Mouse (Mus musculus) intestine, postnatal 0 days (tissue): Measurements from ENCODE around the gene Ppm1h. TPM values are rescaled to one million over a fixed set of nuclear protein-coding genes. Genes with fewer than 3 reads are reported as not detected.

Source experiments
- ATAC-seq: fragments of 200-750 bp; cut with Nextera tagmentation; 2 replicates; pipeline ENCODE4 v1.8.0; 2017; ENCODE audit warnings: mild to moderate bottlenecking, moderate TSS enrichment, moderate library complexity
- H3K27ac ChIP-seq: fragments of 300-500 bp; sonication (generic); 2 replicates; pipeline ENCODE4 v1.5.1; 2014; ENCODE audit warnings: mild to moderate bottlenecking, low read depth, low read length, moderate library complexity
- H3K27me3 ChIP-seq: fragments of 300-500 bp; sonication (generic); replicated peaks from 2 replicates; pipeline ENCODE4 v1.6.1; 2014; ENCODE audit warnings: low read length, mixed read lengths; ENCODE audit not compliant: control insufficient read depth, insufficient read depth
- H3K36me3 ChIP-seq: fragments of 300-500 bp; sonication (generic); 2 replicates; pipeline ENCODE4 v1.6.1; 2014; ENCODE audit warnings: mild to moderate bottlenecking, moderate library complexity; ENCODE audit not compliant: control insufficient read depth, insufficient read depth
- H3K4me1 ChIP-seq: fragments of 300-500 bp; sonication (generic); replicated peaks from 2 replicates; pipeline ENCODE4 v1.6.1; 2014; ENCODE audit warnings: antibody characterized with exemption, low read length, mixed read lengths; ENCODE audit not compliant: control insufficient read depth, insufficient read depth
- H3K4me2 ChIP-seq: fragments of 300-500 bp; sonication (generic); replicated peaks from 2 replicates; pipeline ENCODE4 v1.6.1; 2014; ENCODE audit warnings: low read depth, mild to moderate bottlenecking, moderate library complexity
- H3K4me3 ChIP-seq: fragments of 300-500 bp; sonication (generic); 2 replicates; pipeline ENCODE4 v1.5.1; 2014; ENCODE audit warnings: low read depth, low read length
- H3K9ac ChIP-seq: fragments of 300-500 bp; sonication (generic); 2 replicates; pipeline ENCODE4 v1.6.1; 2014; ENCODE audit warnings: mild to moderate bottlenecking, low read depth, low read length
- H3K9me3 ChIP-seq: fragments of 300-500 bp; sonication (generic); 2 replicates; pipeline ENCODE4 v1.6.1; 2016; ENCODE audit warnings: mixed run types; ENCODE audit not compliant: control insufficient read depth
- CTCF ChIP-seq: sonication (generic); IDR thresholded peaks from 2 replicates; pipeline ENCODE4 v1.5.1; 2016; ENCODE audit warnings: low read depth, mild to moderate bottlenecking, control low read depth, antibody characterized with exemption, moderate library complexity
- WGBS: fragments of 180-500 bp; shearing (Covaris S2); extraction: QIAGEN DNeasy Blood & Tissue Kit; methylation state at CpG from one replicate; pipeline ENCODE4 v1.1.7; 2014; 5-methylcytosine and 5-hydroxymethylcytosine counted together
- polyA plus RNA-seq: library from polyadenylated mRNA; unstranded; fragments of >200 nt; fragmentation: Nextera tagmentation; extraction: Ambion mirVana; gene quantifications from 2 replicates; pipeline ENCODE4 v1.2.1, GENCODE M21; 2015

Ppm1h gene
- polyA plus RNA-seq, 1 experiment from 2014 or later: 17.9 TPM

GRCm38 (mm10) chr10:122743361-122743760 lies 64.8 kb downstream of the Ppm1h start:
- no peaks in the 10 kb centered on the region for H3K36me3 ChIP-seq
- H3K27ac ChIP-seq: no peak overlapping the region
- H3K9ac ChIP-seq: no peak overlapping the region
- 96% methylated on average over 2 of the region's 2 CpGs for WGBS
- no peak overlapping the region for H3K4me2 ChIP-seq
- H3K27me3 ChIP-seq: no peaks in the 10 kb centered on the region
- no peak for ATAC-seq
- H3K4me3 ChIP-seq: no peak overlapping the region
- H3K9me3 ChIP-seq: no peaks in the 10 kb centered on the region
- TF ChIP-seq CTCF: no peak
- no peaks in the 10 kb centered on the region for H3K4me1 ChIP-seq

- no peaks in the 10 kb centered on the region for H3K9me3 ChIP-seq
- H3K4me1 ChIP-seq: no peaks in the 10 kb centered on the region
- WGBS: 93% methylated on average over 2 of the region's 2 CpGs
- no peak overlapping the region for H3K4me2 ChIP-seq
- TF ChIP-seq CTCF: no peak
- no peak overlapping the region for H3K27ac ChIP-seq
- H3K36me3 ChIP-seq: no peaks in the 10 kb centered on the region
- no peaks in the 10 kb centered on the region for H3K27me3 ChIP-seq
- no peak for ATAC-seq
- no peak overlapping the region for H3K4me3 ChIP-seq
- no peak overlapping the region for H3K9ac ChIP-seq
Measured at GRCm38 (mm10) chr10:122744970-122745369, 66.4 kb downstream of the Ppm1h start.

GRCm38 (mm10) chr10:122746211-122746610 lies 67.6 kb downstream of the Ppm1h start:
- 76% methylated on average over 7 of the region's 7 CpGs for WGBS
- H3K36me3 ChIP-seq: no peaks in the 10 kb centered on the region
- no peaks in the 10 kb centered on the region for H3K4me1 ChIP-seq
- no peaks in the 10 kb centered on the region for H3K9me3 ChIP-seq
- H3K27ac ChIP-seq: no peak overlapping the region
- H3K4me2 ChIP-seq: no peak overlapping the region
- no peak overlapping the region for H3K4me3 ChIP-seq
- TF ChIP-seq CTCF: no peak
- H3K27me3 ChIP-seq: no peaks in the 10 kb centered on the region
- H3K9ac ChIP-seq: no peak overlapping the region
- no peak for ATAC-seq

- no peak overlapping the region for H3K4me2 ChIP-seq
- whole genome bisulfite sequencing: 89% methylated on average over 11 of the region's 11 CpGs
- no peaks in the 10 kb centered on the region for H3K36me3 ChIP-seq
- H3K4me3 ChIP-seq: no peak overlapping the region
- H3K27me3 ChIP-seq: no peaks in the 10 kb centered on the region
- no peak for TF ChIP-seq CTCF
- H3K9ac ChIP-seq: no peak overlapping the region
- H3K27ac ChIP-seq: no peak overlapping the region
- ATAC-seq: no peak
- H3K9me3 ChIP-seq: no peaks in the 10 kb centered on the region
- no peaks in the 10 kb centered on the region for H3K4me1 ChIP-seq
Measured at GRCm38 (mm10) chr10:122747151-122747925, 68.8 kb downstream of the Ppm1h start.

- ATAC-seq: no peak
- Histone ChIP-seq H3K4me2 (no peak overlapping the region), H3K4me3 (no peak overlapping the region), H3K9ac (no peak overlapping the region), H3K27ac (no peak overlapping the region), H3K27me3 (no peaks in the 10 kb centered on the region), H3K4me1 (no peaks in the 10 kb centered on the region), H3K36me3 (no peaks in the 10 kb centered on the region), H3K9me3 (no peaks in the 10 kb centered on the region)
- TF ChIP-seq CTCF: no peak
- WGBS: 69% methylated on average over 4 of the region's 4 CpGs
Measured at GRCm38 (mm10) chr10:122748361-122748951, 69.9 kb downstream of the Ppm1h start.

GRCm38 (mm10) chr10:122749071-122749470 lies 70.5 kb downstream of the Ppm1h start:
- Histone ChIP-seq H3K27me3 (no peaks in the 10 kb centered on the region), H3K36me3 (no peaks in the 10 kb centered on the region), H3K4me1 (no peaks in the 10 kb centered on the region), H3K9me3 (no peaks in the 10 kb centered on the region), H3K9ac (no peak overlapping the region), H3K4me3 (no peak overlapping the region), H3K4me2 (no peak overlapping the region), H3K27ac (no peak overlapping the region)
- 93% methylated on average over 12 of the region's 12 CpGs for WGBS
- no peak for TF ChIP-seq CTCF
- ATAC-seq: no peak
